Mouse (Mus musculus): ENCODE measurements around the gene Rhbdd3.

DNA sequence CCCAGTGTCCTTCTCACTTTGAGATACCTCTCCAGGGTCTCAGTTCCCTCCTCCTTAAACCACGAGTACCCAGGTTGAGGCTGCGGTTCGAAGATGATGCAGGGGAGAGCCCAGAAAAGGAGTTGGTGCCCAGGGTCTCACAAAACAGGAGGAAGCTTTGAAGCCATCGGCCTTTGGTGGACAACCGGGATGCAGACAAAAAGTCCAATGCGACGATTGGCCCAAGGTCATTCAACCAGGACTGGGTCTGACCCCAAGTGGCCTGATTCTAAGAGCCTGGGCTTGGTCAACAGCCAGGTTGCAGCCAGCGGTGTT is 41.2 kb upstream of the Rhbdd3 start:
- TF ChIP-seq EP300 (IDR thresholded peaks at IDR 0.05; ENCODE audit: insufficient read depth, low read depth, low read length) = no peak
- no peak for TF ChIP-seq CTCF (IDR thresholded peaks at IDR 0.05; ENCODE audit: low read depth, low read length)
- no peak for TF ChIP-seq POLR2A (IDR thresholded peaks at IDR 0.05; ENCODE audit: insufficient read depth, low read length)

Measured in ES-Bruce4 (cell line).